Mouse (Mus musculus): ENCODE measurements around the gene Fosl1.

DNA sequence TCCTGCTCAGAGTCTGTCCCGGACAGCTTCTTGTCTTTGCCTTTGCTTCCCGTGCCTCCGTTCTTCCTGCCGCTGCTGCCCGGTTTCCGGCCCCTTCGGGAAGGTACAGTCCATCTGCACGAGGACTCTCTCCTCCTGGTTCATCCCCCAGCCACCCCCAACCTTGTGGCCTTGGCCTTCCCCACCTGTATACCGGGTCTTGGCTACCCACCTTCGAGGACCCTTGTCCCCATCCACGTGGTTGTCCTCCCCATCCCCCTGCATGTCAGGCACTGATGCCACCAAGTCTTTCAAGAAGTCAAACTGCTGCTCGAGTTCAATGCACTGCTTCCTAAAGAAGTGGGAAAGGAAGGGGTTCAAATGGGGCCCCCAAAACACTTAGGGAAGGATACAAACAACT is 23.8 kb upstream of the Fosl1 start:
- TF ChIP-seq GATA1 (IDR thresholded peaks at IDR 0.05; ENCODE audit: borderline replicate concordance, low read length) (no peak), FLI1 (IDR thresholded peaks at IDR 0.05; ENCODE audit: low read length) (no peak)
